Mouse (Mus musculus): Measurements from ENCODE around the gene Fam118a. TPM values are rescaled to one million over a fixed set of nuclear protein-coding genes. Genes with fewer than 3 reads are reported as not detected.
A peak's percentile ranks its signal among the peaks of the same experiment; 100 is the strongest.

Fam118a gene
- total and polyA plus RNA-seq, 2 experiments from 2014 or later, result 18.2 to 30.3 TPM

DNA sequence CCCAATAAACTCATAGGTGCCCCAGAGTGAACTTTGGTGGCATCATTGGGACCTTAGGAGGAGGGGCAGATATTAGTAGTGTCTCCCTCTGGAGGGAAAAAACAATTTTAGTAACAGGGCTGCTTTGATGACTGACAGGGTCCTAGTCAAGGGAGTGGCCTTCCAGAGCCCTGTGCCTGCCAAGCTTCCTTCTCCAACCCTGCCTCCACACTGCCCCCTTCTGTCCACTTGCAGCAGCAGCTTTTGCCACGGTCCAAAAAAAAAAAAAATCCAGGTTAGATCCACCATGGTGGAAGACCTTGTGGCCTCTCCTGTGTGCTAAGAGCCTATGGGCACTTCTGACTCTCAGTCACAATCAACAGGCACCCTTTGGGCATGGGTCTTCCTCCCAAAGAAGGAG is 32.8 kb upstream of the Fam118a start:
- Histone ChIP-seq H3K9me3 (ENCODE audit: low read length) (no peaks in the 10 kb centered on the region), H3K4me3 (ENCODE audit: low read length) (no peak overlapping the region), H3K4me2 (ENCODE audit: low read depth, low read length) (no peak overlapping the region), H3K27ac (no peak overlapping the region), H3K36me3 (ENCODE audit: insufficient read depth, low read length) (no peaks in the 10 kb centered on the region), H3K27me3 (ENCODE audit: insufficient read depth, low read length) (no peaks in the 10 kb centered on the region), H3K9ac (replicated peaks; ENCODE audit: low read length) (no peak overlapping the region), H3K4me1 (ENCODE audit: insufficient read depth, low read length) (no peaks in the 10 kb centered on the region)
- 0% methylated on average over 1 of the region's 1 CpGs for WGBS
- no peak for ATAC-seq
- peak; percentile 67 for DNase-seq (ENCODE audit: low spot score)
- TF ChIP-seq CTCF (IDR thresholded peaks at IDR 0.05; ENCODE audit: low read depth), result peak; percentile 73

DNA sequence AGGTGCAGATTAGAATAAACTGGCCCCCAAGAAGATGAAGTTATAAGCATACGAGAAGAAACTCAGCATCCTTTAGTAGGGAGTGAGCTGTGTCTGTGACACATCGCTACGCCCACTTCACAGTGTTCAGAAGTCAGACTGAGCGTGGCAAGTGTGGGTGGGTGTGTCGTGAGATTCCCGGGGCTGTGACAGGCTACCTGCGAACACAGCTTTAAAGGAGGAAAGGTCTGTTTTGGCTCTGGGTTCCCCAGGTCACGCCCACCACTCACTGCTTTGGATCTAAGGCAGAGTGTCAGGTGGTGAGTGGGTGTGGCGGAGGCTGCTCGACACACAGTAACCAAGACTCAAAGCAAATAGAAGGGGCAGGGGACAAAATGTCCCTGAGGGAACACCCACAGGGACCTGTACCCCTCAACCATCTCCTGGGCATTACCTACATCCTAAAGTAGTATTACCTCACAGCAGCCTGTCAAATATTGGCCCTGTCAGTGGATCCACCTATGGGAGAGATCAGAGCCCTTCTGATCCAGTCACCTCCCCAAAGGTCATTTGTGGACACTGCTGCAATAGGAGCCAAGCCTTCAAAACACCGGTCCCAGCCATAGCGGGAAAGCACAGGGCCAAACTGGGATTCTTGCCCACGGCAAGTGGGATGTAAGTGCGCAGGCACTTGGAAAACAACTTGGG is 30.8 kb upstream of the Fam118a start:
- Histone ChIP-seq H3K36me3 (ENCODE audit: insufficient read depth, low read length) (no peaks in the 10 kb centered on the region), H3K27me3 (ENCODE audit: insufficient read depth, low read length) (no peaks in the 10 kb centered on the region), H3K4me1 (ENCODE audit: insufficient read depth, low read length) (no peaks in the 10 kb centered on the region), H3K27ac (no peak overlapping the region), H3K4me3 (ENCODE audit: low read length) (no peak overlapping the region), H3K9me3 (ENCODE audit: low read length) (no peaks in the 10 kb centered on the region), H3K9ac (replicated peaks; ENCODE audit: low read length) (no peak overlapping the region), H3K4me2 (ENCODE audit: low read depth, low read length) (no peak overlapping the region)
- DNase-seq (ENCODE audit: low spot score) (no peak), ATAC-seq (no peak)
- 78% methylated on average over 14 of the region's 14 CpGs for WGBS
- no peak for TF ChIP-seq CTCF (IDR thresholded peaks at IDR 0.05; ENCODE audit: low read depth)

DNA sequence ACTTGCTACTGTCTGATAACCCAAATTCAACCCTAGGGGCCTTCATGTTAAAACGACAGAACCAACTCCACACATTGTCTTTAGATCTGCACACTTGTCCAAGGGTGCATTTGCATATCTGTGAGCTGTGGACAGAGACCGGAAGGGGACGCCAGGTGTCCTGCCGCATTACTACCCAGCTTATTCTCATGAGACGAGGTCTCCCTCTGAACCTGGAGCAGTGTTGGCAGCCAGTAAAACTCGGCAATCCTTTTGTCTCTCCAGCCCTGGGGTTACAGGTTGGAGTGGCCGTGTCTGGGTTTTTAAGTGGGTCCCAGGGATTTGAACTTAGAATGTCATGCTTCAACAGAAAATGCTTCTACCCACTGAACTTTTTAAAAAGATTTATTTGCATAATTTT is 28.8 kb upstream of the Fam118a start:
- Histone ChIP-seq H3K27ac (no peak overlapping the region), H3K9me3 (ENCODE audit: low read length) (no peaks in the 10 kb centered on the region), H3K27me3 (ENCODE audit: insufficient read depth, low read length) (no peaks in the 10 kb centered on the region), H3K4me2 (ENCODE audit: low read depth, low read length) (no peak overlapping the region), H3K36me3 (ENCODE audit: insufficient read depth, low read length) (no peaks in the 10 kb centered on the region), H3K9ac (replicated peaks; ENCODE audit: low read length) (no peak overlapping the region), H3K4me1 (ENCODE audit: insufficient read depth, low read length) (no peaks in the 10 kb centered on the region), H3K4me3 (ENCODE audit: low read length) (no peak overlapping the region)
- WGBS, result 56% methylated on average over 7 of the region's 7 CpGs
- no peak for TF ChIP-seq CTCF (IDR thresholded peaks at IDR 0.05; ENCODE audit: low read depth)
- DNase-seq (ENCODE audit: low spot score) (no peak), ATAC-seq (no peak)

DNA sequence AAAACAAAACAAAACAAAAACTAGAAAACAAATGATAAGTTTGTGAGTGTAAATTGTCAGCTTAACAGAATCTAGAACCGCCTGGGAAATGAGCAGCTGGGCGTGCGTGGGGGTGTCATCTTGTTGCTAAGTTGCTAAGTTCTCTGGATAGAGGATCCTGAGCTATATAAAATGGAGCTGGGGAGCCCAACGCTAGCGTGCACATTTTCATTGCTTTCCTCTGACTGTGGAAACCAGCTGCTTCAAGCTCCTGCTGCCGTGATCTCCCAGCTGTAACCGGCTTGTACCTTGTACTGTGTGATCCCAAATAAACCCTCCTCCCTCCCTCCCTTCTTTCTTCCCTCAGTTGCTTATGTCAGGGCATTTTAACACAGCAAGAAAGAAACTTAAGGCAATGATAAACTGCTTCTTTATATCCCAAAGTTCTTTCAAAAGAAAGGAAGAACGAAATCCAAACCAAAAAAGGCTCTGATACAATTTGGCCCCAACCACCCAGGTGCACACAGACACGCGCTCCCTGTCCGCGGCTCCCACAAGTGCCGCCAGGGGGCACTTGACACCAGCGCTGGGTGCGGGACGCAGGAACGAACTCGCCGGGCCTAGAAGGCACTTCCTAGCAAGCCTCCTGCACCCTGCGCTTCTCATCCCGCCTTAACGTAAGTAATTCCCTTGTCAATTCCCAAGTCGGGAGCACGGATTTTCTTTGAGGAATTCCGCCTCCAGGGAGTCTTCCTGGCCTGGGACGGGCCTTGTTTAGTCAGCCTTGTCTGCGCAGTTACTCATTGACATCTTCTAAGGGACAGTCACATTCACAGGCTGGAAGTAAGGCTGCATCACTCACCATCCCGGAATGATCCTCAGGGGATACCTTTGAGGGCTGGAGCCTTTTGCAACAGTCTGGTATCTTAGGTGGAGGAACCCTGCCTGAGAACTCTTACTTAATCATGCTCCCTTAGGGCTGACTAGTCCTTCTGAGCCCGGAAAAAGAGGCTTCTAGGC is 27.5 kb upstream of the Fam118a start:
- Histone ChIP-seq H3K27me3 (ENCODE audit: insufficient read depth, low read length) (no peaks in the 10 kb centered on the region), H3K27ac (no peak overlapping the region), H3K4me3 (ENCODE audit: low read length) (no peak overlapping the region), H3K4me2 (ENCODE audit: low read depth, low read length) (no peak overlapping the region), H3K9me3 (ENCODE audit: low read length) (no peaks in the 10 kb centered on the region), H3K9ac (replicated peaks; ENCODE audit: low read length) (no peak overlapping the region), H3K4me1 (ENCODE audit: insufficient read depth, low read length) (no peaks in the 10 kb centered on the region), H3K36me3 (ENCODE audit: insufficient read depth, low read length) (no peaks in the 10 kb centered on the region)
- DNase-seq (ENCODE audit: low spot score) (peak; percentile 84), ATAC-seq (peak; percentile 81; the same call in 1 of the 2 replicates)
- 18% methylated on average over 29 of the region's 29 CpGs for WGBS
- TF ChIP-seq CTCF (IDR thresholded peaks at IDR 0.05; ENCODE audit: low read depth), result peak; percentile 88

DNA sequence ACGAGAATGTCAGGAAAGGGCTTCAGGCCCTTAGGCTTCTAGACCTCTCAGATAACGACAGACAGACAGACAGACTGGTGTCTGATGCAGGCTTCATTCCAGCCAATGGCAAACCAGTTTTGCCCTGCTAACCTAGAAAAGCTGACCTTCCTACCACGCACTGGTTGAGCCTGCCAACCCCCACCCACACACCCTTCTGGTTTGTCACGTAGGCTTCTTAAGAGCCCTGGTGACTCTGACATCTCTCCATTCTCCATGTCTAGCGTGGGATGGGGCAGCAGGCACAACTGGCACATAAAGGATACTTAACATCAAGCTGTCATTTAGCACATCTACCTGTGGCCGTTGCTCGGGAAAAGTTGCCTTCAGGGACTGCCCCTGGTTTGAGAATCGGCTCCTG is 19.1 kb upstream of the Fam118a start:
- no peaks in the 10 kb centered on the region for H3K4me1 ChIP-seq (ENCODE audit: insufficient read depth, low read length)
- H3K9ac ChIP-seq (replicated peaks; ENCODE audit: low read length), result no peak overlapping the region
- no peak overlapping the region for H3K27ac ChIP-seq
- H3K27me3 ChIP-seq (ENCODE audit: insufficient read depth, low read length), result no peaks in the 10 kb centered on the region
- TF ChIP-seq CTCF (IDR thresholded peaks at IDR 0.05; ENCODE audit: low read depth), result no peak
- DNase-seq (ENCODE audit: low spot score) (no peak), ATAC-seq (no peak)
- no peak overlapping the region for H3K4me2 ChIP-seq (ENCODE audit: low read depth, low read length)
- H3K4me3 ChIP-seq (ENCODE audit: low read length), result no peak overlapping the region
- 84% methylated on average over 8 of the region's 8 CpGs for WGBS
- no peaks in the 10 kb centered on the region for H3K36me3 ChIP-seq (ENCODE audit: insufficient read depth, low read length)
- H3K9me3 ChIP-seq (ENCODE audit: low read length), result no peaks in the 10 kb centered on the region

DNA sequence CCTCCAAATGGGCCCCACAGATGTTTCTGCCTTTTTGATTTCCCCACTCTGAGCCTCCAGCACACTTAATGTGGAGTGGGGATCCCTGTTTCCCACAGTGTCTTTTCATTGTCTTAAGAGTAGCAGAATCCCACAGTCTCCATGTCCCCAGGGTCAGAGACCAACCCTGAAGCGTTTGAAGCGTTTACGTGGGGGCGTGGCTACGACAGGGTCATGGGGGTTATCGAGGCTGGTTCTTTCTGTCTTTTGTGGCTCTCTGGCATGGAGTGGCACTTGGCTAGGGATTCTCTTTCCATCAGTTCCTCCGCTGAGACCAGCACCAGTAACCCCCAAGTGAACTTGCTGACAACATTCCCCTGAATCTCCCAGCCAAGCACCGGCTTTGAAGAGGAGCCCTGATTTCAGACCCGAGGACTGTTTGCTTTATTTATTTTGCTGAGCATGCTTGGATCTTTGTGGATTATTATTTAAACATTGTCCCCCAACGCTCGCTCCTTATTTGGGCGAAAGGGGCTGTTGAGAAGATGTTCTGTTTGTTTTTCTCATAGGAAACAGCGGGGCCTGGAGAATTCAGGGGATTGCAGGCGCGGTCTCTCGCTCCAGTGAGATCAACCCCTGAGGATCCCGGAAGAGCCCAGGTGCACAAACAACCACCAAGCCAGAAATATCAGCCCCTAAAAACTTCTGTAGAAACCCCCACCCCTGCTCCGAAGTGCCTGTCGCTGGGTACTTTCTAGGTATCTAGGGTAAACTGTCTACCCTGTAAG is 16.7 kb upstream of the Fam118a start:
- Histone ChIP-seq H3K27ac (0 out of 2 replicates have a peak overlapping the region, but pooled peaks have one; percentile 23), H3K4me3 (ENCODE audit: low read length) (no peak overlapping the region), H3K36me3 (ENCODE audit: insufficient read depth, low read length) (no peaks in the 10 kb centered on the region), H3K9ac (replicated peaks; ENCODE audit: low read length) (no peak overlapping the region), H3K4me2 (ENCODE audit: low read depth, low read length) (no peak overlapping the region), H3K4me1 (ENCODE audit: insufficient read depth, low read length) (peaks cover 5% of the 10 kb centered on the region; the same call in 1 of the 2 replicates), H3K9me3 (ENCODE audit: low read length) (no peaks in the 10 kb centered on the region), H3K27me3 (ENCODE audit: insufficient read depth, low read length) (no peaks in the 10 kb centered on the region)
- TF ChIP-seq CTCF (IDR thresholded peaks at IDR 0.05; ENCODE audit: low read depth), result no peak
- 42% methylated on average over 19 of the region's 19 CpGs for WGBS
- ATAC-seq, result no peak
- DNase-seq (ENCODE audit: low spot score), result no peak

Measured in hindbrain, postnatal 0 days (tissue).